Mouse (Mus musculus): Measurements from ENCODE around the gene Kirrel.
A peak's percentile ranks its signal among the peaks of the same experiment; 100 is the strongest.

The Kirrel gene

DNA sequence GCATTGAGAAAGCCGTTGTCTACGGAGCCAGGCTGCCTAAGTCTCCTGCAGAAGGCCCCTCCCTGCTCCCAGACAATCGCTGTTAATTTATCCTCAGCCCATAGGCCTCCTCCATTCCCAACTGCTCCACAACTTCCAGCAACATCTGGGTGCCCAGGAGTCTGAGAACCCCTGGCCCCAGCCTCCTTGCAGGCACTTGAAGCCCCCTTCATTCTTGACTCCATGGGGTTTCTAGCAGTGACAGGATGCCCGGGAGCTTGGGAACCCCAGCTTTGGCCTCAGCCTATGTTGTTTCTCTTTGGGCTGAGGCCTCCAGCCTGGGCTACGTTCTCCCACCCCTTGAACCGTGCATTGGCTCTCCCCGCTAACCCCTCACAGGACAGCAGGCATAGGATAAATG, 98.4 kb downstream of the Kirrel start:
- DNase-seq = no peak

DNA sequence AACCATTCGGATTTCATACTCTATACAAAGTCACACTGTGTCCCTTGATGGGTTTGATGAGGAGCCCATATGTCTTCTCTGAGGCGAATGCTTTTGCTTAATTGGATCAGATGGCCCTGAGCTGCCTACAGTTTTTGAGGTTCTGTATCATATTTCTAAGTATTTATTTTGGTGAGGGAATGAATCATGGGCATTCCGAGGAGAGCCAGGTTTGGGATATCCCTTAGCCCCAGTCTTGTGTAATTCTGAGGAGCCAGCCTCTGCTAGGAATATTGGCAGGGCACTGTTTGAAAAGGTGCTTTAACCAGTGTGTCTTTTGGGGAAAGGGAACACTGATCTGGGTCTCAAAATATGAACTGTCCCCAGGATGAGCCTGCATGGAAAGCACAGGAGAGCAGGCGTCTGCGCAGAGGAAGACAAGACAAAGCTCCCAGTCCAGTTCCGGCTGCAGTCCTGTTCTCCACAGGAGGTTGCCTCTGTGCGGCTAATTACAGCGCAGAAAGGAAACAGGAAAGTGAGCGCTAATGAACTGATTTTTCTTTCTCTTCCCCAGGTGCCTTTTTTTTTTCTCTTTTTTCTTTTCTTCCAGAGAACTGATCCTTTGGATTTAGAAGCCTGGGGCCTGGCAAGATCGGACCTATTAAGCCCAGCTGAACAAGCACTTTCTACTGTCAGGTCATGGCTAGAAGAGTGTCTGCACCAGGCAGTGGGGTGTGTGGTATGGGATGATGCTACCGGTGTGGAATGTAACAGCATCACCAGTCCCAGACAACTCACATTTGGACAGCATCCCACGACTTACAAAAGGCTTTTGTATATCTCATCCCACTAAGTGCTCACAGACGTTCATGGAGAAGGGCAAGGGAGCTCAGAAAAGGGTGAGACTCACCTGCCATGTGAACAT, 101.7 kb downstream of the Kirrel start:
- no peak for DNase-seq

DNA sequence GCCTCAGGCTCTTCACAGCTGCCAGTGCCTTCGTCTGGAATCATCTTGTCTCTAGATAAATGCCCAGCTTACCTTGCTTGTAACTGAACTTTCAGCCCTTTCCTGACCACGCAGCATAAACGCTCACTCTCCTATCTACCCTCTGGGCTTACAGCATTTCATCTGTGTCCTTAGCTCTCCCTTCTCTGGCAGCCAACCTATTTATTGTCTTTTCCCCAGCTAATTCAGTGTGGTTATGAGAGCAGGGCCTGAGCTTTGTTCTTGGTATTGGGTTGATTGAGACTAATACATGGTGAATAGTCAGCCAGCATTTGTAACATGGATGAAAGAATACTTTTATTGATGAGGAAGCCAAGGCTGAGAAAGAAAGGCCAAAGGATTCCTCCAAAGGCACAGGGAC, 102.4 kb downstream of the Kirrel start:
- no peak for DNase-seq

DNA sequence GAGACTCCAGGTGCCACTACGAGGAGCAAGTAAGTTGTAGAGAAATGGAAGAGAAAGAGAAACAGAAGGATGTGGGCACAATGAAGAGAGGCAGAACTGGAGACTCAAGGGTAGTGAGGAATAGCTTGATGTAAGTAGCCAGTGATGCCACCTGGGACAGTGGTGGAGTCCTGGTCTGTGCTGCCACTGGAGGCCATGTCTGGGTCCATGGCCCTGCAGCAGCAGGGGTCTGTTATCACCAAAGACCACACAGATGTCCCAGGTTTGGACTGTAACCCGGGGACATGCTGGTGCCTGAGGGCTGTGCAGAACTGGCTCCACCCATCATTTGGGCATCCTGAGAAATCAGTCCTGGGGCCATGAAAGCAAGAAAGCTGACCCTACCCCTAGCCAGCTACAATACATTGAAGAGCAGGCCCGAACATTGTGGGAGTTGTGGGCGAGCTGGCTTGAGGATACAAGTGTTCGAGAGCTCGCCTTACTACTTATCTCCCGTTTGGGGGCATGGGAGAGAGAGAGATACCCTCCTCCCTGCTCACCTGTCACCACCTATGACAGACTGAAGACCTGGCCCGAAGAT, 107.1 kb downstream of the Kirrel start:
- no peak for DNase-seq

DNA sequence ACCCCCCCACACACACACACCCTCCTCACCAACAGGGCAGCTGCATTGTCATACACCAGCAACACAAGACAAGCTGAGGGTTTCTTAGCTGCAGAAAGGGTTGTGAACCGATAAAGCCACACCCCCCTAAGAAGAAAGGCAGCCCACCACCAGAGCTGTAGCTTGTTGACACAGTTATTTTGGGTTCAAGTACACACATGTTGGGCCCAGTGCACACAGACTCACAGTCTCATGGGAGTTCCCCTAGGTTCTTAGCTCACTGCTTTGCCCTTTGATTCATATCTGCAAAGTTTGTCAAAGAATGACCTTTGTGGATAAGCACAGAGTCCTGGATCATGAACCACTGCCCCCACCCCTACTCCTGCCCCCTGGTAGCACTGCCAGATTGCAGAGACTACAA, 120.6 kb downstream of the Kirrel start:
- DNase-seq = no peak

DNA sequence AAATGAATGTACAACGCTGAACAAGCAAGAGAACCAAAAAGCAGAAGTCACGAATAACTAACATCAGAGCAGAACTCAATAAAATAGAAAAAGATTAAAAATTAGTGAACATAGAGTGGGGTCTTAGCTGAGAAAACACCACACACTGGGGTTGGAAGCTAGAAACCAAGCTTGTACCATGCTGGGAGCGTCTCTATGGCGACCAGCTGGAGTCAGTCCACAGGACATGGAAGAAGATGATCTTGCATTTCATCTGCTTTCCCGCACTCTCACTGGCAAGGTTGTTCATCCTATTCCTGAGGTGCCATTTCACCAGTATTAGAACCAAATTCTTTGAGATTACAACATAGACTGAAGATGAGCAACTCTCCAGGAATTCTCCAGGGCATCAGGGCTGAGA, 126.7 kb downstream of the Kirrel start:
- DNase-seq = no peak

DNA sequence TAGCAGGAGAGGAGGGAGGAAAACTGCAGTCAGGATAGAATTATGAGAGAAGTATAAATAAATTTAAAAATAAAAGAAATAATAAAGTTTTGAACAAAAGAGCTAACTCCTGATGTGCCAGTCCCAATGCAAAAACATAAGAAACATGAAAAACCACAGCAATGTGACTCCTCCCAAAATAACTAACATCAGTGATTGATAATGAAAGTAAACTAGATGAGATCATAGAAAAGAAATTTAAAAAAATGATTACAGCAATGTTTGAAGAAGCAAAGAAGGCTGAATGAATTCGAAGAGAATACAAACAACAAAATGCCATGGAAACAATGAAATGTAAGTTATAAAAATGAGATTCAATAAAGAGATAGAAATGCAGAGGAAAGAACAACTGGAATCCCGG, 132.8 kb downstream of the Kirrel start:
- no peak for DNase-seq

DNA sequence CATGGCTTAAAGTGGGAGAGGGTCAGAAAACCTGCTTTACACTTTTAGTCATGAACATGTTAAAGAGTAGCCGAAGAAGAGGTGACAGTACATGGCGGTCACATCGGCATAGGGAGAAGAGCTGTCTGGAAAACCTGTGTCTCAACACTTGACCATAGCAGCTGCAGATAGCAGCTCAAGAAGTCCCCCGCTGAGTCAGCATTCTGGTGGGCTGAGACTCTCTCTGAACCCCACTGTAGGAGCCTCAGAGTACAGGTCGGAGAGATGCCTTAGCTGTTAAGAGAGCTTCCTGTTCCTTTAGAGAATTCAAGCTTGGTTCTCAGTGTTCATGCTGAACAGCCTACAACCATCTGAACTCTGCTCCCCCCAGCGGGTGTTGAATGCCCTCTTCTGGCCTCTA, 136.0 kb downstream of the Kirrel start:
- DNase-seq = no peak

DNA sequence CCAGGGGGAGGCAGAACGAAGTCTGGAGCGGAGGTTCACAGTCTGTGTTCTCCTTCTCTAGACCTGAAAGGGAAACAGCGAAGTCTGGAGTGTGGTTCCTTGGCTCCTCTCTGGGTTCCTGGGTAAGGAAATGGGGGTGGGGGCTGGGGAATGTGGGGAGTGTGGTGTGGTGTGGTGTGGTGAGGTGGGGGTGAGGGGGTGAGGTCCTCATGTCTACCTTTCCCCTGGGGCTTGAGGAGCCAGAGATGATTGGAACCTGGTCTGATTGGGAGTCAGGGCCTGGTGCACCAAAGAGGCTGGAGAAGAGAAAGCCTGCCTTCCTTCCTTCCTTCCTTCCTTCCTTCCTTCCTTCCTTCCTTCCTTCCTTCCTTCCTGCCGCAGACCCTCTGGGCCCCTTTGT, 140.5 kb downstream of the Kirrel start:
- no peak for DNase-seq

DNA sequence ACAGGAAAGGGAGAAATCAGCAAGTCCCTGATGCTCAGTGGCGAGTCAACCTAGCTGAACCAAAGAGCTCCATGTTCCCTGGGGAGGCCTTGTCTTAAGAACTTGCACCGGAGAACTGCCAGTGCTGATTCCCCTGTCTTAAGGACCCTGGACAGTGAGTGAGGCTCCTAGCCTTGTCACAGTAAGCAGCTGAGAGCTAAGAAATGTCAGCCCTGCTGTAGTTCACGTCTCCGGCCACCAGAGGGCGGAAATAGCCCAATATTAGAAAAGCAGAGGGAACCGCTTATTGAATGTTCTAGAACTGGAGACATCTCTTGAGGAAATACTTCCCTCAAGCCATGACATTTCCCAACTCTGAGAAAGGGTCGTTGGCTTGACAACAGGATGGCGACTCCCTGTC, 141.2 kb downstream of the Kirrel start:
- DNase-seq = peak; percentile 55 to 79

DNA sequence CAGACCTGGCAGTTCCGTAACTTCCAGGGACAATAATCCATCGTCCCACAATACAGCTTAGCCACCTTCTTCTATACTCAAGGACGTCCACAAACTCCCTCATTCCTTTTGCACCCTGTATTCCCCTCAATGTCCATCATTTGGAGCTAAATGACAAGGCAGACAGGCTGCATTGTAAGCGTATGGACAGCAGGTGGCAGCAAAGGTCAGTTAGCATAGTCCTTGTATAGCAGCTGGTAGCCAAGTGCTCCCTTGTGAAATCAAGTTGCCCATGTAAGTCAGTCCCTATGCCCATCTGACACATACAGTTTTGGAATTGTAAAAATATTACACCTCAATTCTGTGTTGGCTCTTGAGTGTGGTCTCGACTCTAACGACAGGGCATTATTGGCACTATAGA, 143.7 kb downstream of the Kirrel start:
- DNase-seq = peak in 1 of 2 experiments; percentile 61
